Mouse (Mus musculus) cerebellum, postnatal 14 days (tissue): ENCODE results near the gene Dpy19l2.
A peak's percentile ranks its signal among the peaks of the same experiment; 100 is the strongest.
"Not testable (repeated sequence)": the region's sequence is repeated elsewhere in the genome, so short reads cannot be mapped to it uniquely, and the experiment has no call there.

Experiments used
- DNase-seq, 2 experiments: peaks; one replicate each; pipeline ENCODE4 v3.0.0; 2021; ENCODE audit warnings: mixed read lengths in 2 of 2

Gene Dpy19l2

GRCm38 (mm10) chr9:24695700-24696404, at the start of gene Dpy19l2:
Gene Dpy19l2 (minus strand): TSS chr9:24696293.
- peak; percentile 44 to 49 for DNase-seq

GRCm38 (mm10) chr9:24744958-24745357, 48.9 kb upstream of the Dpy19l2 start:
- DNase-seq, result no peak

GRCm38 (mm10) chr9:24701246-24701645, 5.2 kb upstream of the Dpy19l2 start:
- no peak for DNase-seq

GRCm38 (mm10) chr9:24696405-24696778, 299 bp upstream of the Dpy19l2 start:
- no peak for DNase-seq

GRCm38 (mm10) chr9:24637341-24637740, 58.8 kb downstream of the Dpy19l2 start:
- DNase-seq, result not testable (repeated sequence)

GRCm38 (mm10) chr9:24624896-24625295, 71.2 kb downstream of the Dpy19l2 start, which contains the start of gene Cypt4:
Gene Cypt4 (plus strand): TSS chr9:24625196.
- no peak for DNase-seq

DNA sequence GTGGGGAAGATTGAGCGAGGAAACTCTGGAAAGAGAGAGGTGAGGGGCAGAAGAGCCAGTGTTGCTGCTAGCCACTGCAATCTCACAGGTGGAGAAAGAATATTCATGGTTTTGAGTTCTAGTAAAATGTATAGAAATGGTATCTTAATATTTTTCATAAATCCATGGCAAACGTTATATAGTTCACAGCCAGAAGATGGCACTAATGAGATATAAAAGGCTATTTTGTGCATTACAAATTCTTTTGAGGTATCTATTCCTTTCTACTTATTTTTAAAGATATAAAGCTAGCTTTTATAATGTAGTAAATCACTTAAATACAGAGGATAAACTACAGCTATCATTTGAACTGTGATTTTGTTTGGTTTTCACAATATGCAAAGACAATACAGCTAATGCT, 157.9 kb downstream of the Dpy19l2 start:
- no peak for DNase-seq

- peak; percentile 85 to 89 for DNase-seq
Measured at GRCm38 (mm10) chr9:24516575-24517139, 179.4 kb downstream of the Dpy19l2 start.

DNA sequence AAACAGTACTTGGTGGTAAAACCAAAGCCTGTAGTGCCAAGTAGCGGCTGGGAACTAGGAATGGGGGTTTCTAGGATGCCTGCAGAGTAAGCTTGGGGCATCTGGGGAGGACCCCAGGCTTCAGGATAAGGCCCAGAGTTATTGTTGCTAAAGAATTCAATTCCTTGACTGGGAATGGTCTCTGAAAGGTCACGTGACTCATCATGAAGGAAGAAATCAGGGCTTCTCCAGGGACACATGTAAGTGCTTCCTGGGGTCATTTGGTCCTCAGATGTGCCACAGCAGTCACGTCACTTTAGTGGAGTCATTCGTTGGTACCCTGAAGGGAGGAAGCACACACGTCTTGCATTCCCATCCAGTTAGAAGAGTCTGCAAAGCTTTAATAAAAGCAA, 182.0 kb downstream of the Dpy19l2 start:
- no peak for DNase-seq

DNA sequence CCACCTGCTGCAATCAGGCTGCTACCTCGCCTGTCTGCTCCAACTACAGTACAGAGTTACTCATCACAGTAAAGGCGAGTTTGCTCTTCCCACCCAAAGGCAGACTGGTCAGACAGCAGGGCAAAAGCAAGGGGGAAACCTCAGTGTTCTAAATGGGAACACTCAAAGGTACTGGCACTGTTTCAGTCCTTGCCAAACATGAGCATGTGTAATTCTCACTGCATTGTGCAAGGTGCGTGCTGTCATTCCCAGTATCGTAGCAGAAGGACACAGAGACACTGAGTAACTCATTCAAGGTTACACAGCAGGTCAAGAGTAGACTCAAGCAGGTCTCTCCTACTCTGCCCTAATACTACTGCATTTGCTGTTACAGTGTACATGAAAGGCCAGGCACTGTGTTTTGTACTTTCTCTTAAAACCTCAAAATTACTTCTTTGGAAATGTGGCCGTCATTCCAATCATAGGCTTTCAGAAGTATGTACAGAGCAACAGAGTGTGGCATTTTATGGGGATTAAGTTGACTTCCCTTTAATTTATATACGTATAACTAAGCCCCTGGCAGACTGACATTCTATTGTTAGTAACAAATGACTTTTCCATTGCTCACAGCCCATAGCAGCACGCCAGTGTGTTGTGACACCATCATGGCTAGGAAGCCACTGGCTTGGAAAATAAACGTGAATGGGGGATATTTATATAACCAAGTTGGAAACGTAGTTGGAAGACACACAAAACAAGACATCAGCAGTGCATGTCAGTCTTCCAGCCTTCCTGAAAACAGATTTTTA, 182.6 kb downstream of the Dpy19l2 start:
- DNase-seq, result no peak

GRCm38 (mm10) chr9:24512121-24512539, 184.0 kb downstream of the Dpy19l2 start:
- no peak for DNase-seq

DNA sequence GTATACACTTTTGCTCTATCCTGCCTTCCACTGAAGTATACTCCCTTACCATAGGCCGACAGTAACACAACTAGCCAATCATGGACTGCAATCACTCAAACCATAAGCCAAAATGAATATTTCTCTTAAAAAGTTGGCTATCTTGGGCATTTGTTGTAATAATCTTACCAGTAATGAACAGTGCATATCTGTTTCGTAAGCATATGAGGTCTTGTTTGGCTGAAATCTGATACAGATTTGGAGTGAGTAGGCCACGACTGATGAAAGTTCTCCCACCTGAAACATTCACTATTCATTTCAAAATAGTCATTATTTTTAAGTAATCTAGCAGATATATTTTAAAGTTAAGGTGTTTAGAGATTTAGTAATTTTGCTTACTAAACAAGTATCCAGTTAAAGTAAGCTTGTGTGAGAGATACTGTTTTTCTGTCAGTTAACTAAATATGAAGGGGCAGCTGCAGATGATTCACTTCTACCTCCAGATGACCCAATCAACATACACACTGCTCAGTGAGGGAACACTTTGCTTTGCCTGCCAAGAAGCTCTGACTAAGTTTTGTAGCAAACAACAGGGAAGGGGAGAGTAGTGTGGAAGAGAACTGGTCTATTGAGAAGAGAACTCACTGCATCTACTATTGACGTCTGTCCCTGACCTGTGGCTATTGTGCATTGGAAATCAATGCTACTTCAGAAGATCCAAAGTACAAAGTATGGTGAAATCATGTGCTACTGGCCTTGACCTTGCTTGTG, 184.5 kb downstream of the Dpy19l2 start:
- no peak for DNase-seq

GRCm38 (mm10) chr9:24508880-24509279, 187.2 kb downstream of the Dpy19l2 start:
- no peak for DNase-seq
